Mouse (Mus musculus): ENCODE data around the gene Angpt4. TPM values are rescaled to one million over a fixed set of nuclear protein-coding genes. Genes with fewer than 3 reads are reported as not detected.

The Angpt4 gene
- total RNA-seq, 2 experiments from 2014 or later, result 0.14 to 0.37 TPM

DNA sequence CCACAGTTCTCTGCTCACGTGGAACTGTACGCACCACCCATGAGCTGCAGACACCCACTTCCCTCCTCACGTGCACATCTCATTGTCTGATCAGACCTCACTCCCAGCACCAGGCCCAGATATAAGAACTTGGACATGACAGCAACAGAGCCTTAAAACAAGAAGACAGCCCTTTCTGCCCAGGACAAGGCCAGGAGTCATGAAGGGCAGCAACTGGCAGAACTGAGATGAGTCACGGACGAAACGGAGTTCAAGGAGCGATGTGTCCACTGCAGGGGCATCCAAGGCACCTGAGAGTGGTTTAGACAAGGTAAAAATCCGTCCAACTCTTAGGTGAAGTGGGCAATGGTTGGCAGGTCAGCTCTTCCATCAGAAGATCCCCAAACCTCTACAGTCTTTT lies 42.7 kb downstream of the Angpt4 start:
- DNase-seq (ENCODE audit: low spot score in 2 of 2), result no peak
- intact Hi-C loops (cut with DNase I), result no loop called here

DNA sequence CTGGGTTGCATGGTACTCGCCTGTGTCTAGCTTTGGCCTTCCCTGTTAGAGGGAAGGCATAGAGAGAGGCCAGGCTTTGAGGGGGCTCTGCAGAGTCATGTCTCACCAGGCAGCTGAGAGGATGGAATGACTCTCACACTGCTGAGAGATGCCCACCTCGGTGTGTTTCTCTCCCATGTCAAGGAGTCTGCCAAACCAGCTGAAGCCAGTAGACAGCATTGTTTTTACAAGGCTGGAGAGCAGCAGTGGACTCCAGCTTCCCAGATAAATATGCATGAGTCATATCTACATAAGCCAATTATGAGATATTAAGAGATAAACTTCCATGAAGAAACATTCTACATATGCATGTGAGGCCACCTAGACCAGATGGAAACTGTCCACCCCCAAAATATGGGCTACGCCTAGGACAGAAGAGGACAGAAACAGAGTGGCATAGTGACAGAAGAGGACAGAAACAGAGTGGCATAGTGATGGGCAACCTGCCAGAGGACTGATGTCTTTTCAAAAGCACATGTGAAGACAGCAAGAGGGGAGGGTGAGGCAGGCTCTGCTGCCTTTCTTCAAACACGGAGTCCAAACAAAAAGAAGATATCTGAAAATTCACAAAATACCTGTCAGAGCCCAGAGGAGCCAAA lies 45.6 kb downstream of the Angpt4 start:
- intact Hi-C loops (cut with DNase I), result no loop called here
- peak in 1 of 2 experiments; percentile 37 for DNase-seq (ENCODE audit: low spot score in 2 of 2)

DNA sequence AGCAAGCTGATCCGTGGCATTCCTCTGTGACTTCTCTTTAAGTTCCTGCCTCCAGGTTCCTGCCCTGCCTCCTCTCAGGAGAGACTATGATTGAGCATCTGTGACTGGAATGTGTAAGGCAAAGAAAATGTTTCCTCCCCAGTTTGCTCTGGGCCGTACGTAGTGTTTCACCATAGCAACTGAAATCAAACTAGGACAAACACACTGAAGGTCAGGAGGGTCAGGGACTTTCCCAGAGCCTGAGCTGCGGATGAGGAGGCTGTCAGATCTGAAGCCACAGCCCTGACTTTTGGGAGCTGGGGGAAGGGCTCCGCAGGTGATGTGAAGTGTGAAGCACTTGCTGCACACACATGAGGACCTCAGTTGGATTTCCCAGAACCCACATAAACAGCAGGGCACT lies 48.3 kb downstream of the Angpt4 start:
- intact Hi-C loops (cut with DNase I), result no loop called here
- no peak for DNase-seq (ENCODE audit: low spot score in 2 of 2)

DNA sequence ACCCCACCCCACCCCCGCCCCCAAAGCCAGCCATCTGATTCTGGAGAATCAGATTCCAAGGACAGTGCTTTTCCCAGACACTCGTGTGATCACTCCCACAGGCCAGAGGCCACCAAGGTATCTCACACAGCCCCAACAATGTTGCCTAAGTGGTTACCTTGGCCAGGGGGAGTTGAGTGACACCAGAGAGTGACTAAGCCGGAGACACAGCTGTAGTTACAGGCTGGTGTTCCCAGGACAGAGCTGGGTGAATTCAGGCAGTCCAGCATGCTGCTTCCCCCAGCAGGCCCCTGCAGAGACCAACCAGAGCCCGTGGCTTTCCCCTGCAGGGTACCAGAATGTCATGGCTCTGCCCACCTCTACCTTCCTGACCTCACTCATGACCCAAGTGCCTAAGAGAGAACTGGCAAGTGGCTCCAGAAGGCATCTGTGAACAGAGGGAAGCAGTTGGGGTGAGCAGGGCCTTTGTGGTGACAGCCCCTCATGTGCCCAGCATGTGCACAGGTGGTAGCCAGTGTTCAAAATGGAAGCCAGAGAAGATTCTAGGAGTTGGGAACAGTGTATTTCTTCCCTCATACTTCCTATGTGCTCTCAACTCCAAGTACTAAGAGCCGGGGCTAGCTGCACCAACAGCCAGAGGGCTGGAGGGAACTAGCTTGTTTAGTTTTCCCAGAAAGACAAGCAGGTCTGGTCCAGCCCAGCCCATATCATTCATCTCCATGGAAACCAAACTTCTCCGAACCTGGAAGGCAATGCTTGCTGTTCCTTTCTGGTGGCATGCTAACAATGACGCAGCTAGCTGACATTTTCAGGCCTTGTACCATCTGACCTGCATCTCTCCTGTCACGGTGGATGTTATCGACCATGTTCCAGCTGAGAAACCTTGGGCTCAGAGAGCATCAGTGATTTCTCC lies 50.5 kb downstream of the Angpt4 start:
- DNase-seq (ENCODE audit: low spot score in 2 of 2), result no peak
- intact Hi-C loops (cut with DNase I), result no loop called here

DNA sequence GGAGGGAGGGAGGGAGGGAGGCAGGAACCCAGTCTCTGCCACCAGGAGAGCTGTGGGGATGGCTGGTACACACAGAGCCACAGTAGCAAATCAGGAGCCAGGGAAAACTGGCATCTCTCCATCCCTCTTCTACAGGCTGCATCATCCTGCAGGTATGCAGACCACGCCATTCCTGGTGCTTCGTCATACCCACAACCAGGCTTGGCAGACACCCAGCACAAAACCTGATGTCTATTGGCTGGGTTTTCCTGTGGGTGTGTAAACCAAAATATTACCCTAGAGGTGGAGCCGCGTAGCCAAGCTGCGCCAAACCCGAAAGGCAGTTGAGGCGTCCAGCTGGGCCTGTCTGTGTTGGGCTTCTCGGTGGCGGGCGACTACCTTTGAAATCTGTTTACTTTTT lies 51.5 kb downstream of the Angpt4 start:
- intact Hi-C loops (cut with DNase I), result no loop called here
- peak; percentile 81 to 90 for DNase-seq (ENCODE audit: low spot score in 2 of 2)

DNA sequence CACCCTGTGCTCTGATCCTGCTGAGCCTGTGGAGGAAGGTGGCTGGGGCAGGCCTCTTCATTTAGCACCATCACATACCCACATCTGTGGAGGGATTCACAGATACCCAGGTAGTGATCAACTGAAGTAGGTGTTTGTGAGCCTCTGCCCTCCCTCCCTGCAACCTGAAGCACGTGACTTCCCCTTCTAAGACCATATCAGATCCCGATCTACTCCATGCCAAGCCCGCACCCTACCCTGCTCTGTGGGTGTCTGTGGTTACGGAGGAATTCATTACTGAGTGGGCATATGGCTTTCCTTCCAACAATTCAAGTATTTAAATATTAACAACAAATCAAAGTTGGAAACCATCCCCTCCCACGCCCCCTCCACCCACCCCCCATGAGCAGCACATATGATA lies 52.3 kb downstream of the Angpt4 start:
- intact Hi-C loops (cut with DNase I), result no loop called here
- DNase-seq (ENCODE audit: low spot score in 2 of 2), result no peak

DNA sequence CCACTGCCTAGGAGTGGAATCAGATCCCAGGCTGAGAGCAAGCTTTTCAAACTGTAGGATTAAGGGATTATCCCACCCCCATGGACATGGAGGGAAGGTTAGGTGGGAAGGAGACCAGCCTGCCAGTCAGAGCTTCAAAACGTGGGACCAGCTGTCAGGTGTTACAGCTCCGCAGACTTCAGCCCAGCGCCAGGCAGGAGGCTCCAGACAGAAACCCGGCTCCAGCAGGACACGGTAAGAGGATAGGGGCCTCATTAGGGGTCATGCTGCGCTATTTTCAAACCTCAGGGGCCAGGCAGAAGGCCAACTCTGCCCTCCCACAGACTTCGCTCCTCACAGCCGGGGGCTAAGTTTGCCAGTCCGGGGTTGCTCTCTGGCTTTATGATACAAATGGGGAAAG lies 53.0 kb downstream of the Angpt4 start:
- no peak for DNase-seq (ENCODE audit: low spot score in 2 of 2)
- intact Hi-C loops (cut with DNase I), result no loop called here

DNA sequence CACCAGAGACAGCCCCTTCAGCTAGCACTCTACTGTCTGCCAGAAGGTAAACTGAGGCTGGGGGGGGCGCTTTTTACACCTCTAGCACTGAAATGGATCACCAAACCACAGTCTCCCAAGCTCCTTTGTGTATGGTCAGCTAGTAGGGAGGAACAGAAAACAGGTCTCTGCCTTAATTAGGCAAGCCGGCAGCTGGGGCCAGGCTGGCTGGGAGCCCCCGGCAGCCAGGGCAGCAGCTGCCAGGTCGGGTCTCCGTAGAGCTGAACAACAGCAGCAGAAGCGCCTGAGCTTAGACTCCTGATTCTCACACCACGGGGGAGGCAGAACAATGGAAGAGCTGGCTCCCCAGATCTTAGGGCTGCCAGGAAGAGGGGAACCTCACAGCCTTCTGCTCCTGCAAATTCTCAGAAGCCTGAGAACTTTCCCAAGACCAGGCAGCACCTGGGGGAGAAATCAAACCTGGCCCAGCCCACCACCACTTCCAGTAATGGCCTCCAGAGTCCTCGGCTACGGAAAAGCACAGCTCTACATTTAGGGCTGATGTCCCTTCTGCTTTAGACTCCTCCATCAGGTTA lies 56.3 kb downstream of the Angpt4 start:
- intact Hi-C loops (cut with DNase I), result no loop called here
- DNase-seq (ENCODE audit: low spot score in 2 of 2), result no peak

DNA sequence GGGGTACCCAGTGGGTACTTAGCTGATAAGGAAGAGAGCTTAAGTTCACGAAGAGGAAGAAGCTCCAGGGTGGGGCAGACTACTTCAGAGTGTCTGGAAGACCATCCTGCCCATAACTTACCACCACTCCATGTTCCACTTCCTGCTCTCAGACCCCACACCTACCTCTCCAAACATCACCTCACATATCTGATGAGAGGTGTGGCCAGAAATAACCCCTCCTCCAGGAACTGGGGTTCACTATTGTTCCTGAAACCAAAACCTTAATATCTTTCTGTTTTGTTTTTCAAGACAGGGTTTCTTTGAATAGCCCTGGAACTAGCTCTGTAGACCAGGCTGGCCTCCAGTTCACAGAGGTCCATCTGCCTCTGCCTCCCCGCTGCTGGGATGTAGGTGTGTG lies 56.8 kb downstream of the Angpt4 start:
- DNase-seq (ENCODE audit: low spot score in 2 of 2), result no peak
- intact Hi-C loops (cut with DNase I), result no loop called here

DNA sequence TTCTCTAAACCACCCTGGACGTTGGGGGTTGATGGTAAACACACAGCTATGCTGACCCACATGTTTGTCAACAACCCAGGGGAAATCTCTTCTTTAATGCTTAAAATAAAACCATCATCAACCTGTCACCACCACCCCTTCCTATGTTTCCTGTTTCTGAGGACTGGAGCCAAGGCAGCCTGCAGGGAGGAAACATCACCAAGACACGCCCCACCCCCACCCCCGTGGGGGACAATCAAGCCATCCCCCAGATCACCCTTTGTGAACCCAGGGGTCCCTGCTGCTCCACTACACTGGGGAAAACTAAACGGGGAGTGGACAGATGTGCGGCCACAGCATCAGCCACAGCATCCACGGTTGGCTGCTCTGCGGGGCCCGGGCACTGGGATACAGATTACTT lies 57.4 kb downstream of the Angpt4 start:
- intact Hi-C loops (cut with DNase I), result no loop called here
- no peak for DNase-seq (ENCODE audit: low spot score in 2 of 2)

DNA sequence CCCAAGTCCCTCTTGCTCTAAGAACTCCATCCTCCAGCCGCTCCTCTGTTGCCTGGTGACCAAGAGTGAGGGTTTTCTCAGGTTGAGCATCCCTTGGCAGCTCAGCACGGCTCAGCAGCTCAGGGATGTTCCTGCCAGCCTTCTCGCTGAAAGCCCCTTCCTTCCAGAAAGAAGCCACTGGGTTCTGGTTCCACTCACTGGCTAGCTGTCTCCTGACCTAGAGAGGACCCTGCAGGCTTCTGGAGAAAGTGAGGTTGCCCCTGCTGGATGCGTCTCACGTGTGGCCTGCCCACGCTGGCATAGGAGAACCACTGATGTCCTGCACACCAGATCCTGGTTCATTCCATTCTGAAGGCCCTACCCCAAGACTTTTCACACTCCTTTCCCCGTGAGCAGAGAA lies 58.0 kb downstream of the Angpt4 start:
- intact Hi-C loops (cut with DNase I), result no loop called here
- DNase-seq (ENCODE audit: low spot score in 2 of 2), result no peak

DNA sequence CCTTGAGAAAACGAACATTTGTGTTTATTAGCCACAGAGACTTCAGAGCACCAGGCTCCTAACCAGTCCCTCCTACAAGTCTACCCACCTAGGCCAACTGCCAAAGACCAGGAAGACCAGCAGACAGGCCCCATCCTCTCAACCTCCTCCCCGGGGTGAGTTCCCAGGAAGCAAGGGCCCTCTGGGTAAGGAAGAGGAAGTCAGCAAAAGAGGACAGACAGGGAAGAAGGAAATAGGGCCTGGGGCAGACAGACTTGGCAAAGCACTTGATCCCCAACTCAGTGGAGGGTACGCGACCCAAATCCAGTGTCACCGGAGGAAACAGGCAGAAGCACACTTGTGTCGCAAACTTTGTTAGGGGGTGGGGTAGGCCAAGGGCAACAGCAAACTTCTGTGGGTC lies 58.4 kb downstream of the Angpt4 start:
- intact Hi-C loops (cut with DNase I), result no loop called here
- DNase-seq (ENCODE audit: low spot score in 2 of 2), result no peak

DNA sequence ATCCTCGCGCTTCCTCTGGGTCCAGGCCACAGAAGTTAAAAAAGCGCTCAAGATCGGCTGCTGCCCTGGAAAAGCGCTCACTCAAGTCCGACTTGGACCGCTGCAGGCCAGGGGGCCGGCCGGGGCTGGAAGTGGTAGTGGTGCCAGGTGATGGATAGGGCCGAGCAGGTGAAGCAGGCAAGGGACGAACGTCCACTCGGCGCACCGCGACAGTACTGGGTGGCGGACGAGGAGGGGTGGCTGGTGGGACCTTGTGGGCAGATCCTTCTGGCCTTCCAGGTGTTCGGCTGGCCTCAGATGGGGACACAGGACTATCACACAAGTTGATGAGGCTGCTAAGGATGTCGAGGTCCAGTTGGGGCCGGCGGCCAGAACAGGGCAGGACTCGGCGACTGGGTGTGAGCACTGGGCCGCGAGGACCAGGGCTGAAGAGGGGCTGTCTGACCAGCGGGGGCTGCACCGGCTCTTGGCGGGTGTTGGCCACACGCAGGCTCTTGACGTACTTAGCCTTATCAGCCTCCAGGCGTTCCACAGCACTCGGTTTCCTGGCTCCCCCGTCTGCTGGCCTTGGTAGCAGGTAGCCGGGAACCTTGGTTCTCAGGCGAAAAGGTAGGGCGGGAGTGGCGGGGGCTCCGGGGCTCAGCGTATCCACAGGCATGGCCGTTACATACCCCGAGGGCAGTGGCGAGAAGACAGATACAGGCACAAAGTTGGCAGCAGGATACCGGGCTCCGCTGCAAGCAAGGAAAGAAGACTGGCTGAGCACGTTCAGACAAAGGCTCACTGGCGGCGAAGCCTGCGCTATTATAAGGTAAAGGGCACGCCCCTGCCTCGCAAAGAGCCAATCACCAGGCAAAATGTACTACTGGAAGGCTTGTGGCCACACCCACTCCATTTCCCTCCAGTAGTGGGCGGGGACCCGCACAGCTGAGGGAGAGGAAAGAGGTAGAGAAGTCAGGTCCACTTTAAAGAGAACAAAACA lies 59.5 kb downstream of the Angpt4 start:
- peak; percentile 77 to 83 for DNase-seq (ENCODE audit: low spot score in 2 of 2)
- intact Hi-C loops (cut with DNase I), result no loop called here

DNA sequence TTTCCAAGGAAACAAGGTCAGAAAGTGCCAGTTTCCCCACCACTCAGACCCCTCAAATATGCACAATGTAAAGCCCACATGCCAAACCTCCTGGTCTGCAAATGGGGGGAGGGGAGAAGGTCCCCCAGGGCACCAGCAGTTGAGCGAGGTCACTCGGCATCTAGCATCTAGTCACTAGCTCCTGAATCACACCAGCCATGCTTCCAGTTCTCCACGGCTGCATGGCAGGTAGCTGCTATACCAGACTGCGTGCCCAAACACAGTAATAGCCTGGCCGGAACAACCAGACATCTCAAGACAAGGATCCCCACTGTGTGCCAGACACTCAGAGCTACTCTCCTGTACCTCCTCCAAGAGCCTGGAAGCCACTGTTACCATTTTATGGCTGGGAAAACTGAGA lies 60.7 kb downstream of the Angpt4 start:
- intact Hi-C loops (cut with DNase I), result no loop called here
- no peak for DNase-seq (ENCODE audit: low spot score in 2 of 2)

DNA sequence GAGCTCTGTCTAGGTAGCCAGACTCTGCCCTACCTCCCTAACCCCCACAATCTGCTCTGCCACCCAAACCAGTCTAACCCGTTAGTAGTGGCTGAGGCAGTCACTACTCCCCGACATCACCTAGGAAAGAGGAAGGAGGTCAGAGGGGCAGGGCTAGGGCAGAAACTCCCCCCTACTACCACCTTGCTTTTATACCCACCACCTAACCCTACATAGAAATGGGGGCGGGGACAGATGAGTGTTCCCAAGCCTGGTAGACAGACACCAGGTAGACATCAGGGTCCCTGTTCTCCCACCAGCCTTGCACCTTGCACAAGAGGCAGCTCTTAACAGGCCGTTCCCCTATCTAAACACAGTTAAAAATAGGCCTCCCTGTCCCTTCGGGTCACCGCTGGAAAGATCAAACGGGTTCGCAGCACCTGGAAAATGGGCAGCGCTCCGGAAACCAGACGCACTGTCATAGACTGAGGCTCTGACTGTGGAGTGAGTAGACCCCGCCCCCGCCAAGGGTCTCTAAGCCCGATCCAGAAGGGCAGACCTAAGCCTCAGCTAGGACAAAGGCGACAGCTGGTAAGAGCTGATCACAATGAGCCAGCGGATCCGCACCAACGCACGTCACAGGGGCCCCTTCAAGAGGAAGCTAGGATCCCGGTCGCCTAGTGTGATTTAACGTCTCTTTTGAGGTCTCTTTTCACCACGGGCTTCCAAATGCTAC lies 62.0 kb downstream of the Angpt4 start:
- DNase-seq (ENCODE audit: low spot score in 2 of 2), result no peak
- intact Hi-C loops (cut with DNase I), result no loop called here

DNA sequence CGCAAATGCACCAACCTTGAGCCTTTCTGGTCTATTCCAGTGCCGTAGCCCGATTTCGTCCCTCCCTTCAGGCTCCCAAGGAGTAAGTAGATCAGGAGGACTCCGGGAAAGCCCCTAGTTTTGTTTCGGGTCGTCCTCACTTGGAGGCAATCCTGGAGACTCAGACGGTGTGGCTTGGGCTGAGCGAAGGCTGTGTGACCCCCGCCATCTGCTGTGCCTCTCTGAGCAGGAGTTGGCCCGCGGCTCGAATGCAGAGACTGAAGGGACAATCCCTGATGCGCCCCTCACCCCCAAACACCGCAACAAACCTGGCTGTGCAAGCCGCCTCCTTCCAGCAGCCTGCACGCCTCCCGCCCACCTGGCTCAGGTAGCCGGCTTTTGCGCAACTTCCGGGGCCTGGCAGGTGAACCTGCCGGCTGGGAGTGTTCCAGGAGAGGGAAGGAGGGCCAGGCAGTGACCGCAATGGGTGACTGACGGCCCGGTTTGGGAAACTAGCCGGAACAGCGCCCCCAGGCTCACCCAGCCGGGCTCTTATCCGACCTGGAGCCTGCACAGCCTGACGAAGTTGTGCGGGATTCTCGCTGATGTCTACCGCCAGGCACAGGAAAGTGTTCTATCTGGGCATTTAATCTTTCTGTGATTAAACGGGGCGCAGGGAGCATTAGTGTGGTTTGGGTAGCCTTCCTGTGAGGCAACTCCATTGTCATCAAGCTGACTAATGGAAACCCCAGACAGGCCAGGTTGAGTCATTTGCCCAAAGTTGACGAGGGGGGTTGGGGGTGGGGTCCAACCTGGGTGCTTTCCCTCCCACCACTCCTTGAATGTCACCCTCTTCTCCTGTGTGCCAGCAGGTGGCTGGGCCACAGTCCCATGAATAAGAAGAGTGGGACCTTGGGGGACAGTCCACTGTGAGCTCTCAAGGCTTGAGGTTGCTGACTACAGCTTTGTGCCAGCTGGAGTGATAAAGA lies 62.9 kb downstream of the Angpt4 start:
- intact Hi-C loops (cut with DNase I), result no loop called here
- no peak for DNase-seq (ENCODE audit: low spot score in 2 of 2)

DNA sequence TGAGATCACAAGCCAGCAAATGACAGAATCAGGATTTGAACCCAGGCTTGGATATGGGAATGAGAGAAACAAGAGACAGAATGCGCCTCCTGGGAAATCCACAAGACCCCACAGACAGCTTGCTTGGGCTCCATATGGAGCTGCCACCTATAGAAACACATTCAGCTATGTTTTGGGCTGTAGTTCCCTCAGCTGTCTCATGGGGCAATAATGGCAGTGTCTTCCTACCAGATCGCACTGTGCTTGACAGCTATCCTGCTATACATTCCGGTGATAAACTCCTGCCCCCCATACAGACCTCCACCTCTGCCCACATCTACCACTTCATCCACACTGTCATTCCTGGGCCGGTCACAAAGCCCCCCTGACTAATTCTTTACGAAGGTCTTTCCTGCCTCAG lies 64.3 kb downstream of the Angpt4 start:
- intact Hi-C loops (cut with DNase I), result no loop called here
- no peak for DNase-seq (ENCODE audit: low spot score in 2 of 2)

DNA sequence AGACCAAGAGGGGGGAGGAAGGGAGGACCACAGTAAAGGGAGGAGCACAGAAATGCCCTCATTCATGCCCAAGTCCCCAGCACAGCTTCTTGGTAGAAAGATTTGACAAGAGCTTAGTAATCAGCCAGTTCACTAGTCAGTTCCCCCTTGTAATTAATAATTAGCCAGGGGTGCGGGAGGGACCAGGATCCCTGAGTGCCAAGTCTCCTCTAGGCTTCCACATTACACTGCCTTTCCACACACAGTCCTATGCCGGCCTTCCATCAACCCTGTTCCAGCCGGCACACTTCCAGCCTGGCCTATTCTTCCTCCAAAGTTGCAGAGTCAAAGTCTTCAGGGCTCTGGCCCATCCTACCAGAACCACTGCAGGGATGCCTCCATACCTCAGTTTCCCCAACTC lies 65.1 kb downstream of the Angpt4 start:
- DNase-seq (ENCODE audit: low spot score in 2 of 2), result no peak
- intact Hi-C loops (cut with DNase I), result no loop called here

Measured in left cerebral cortex, postnatal 25 days (tissue).